Mouse (Mus musculus) intestine, embryonic 14.5 days (tissue): ENCODE results near the gene Spz1. TPM values are rescaled to one million over a fixed set of nuclear protein-coding genes. Genes with fewer than 3 reads are reported as not detected.

Experiments used
- ATAC-seq: fragments of 200-750 bp; cut with Nextera tagmentation; replicated peaks from 2 replicates; pipeline ENCODE4 v1.8.0; 2017; ENCODE audit warnings: low read depth, moderate number of reproducible peaks, moderate TSS enrichment, moderate library complexity; ENCODE audit not compliant: low FRiP score, low TSS enrichment
- DNase-seq: peaks from one replicate; pipeline ENCODE4 v3.0.0-alpha.2; 2018; ENCODE audit warnings: low spot score
- H3K27ac ChIP-seq: fragments of 300-500 bp; sonication (generic); 2 replicates; pipeline ENCODE4 v1.5.1; 2014; ENCODE audit warnings: low read depth, mild to moderate bottlenecking, control low read depth
- H3K27me3 ChIP-seq: fragments of 300-500 bp; sonication (generic); replicated peaks from 2 replicates; pipeline ENCODE4 v1.6.1; 2014; ENCODE audit warnings: low read length, control low read depth; ENCODE audit not compliant: control insufficient read depth, insufficient read depth
- H3K36me3 ChIP-seq: fragments of 300-500 bp; sonication (generic); 2 replicates; pipeline ENCODE4 v1.6.1; 2014; ENCODE audit warnings: low read length, control low read depth; ENCODE audit not compliant: control insufficient read depth, insufficient read depth
- H3K4me1 ChIP-seq: fragments of 300-500 bp; sonication (generic); replicated peaks from 2 replicates; pipeline ENCODE4 v1.6.1; 2014; ENCODE audit warnings: low read length, control low read depth, mixed read lengths; ENCODE audit not compliant: control insufficient read depth, insufficient read depth
- H3K4me2 ChIP-seq: fragments of 300-500 bp; sonication (generic); 2 replicates; pipeline ENCODE4 v1.6.1; 2014; ENCODE audit warnings: low read length
- H3K4me3 ChIP-seq: fragments of 300-500 bp; sonication (generic); 2 replicates; pipeline ENCODE4 v1.5.1; 2014; ENCODE audit warnings: low read depth, low read length, control low read depth, mixed read lengths
- H3K9ac ChIP-seq: fragments of 300-500 bp; sonication (generic); 2 replicates; pipeline ENCODE4 v1.6.1; 2014; ENCODE audit warnings: mild to moderate bottlenecking, low read length
- H3K9me3 ChIP-seq: fragments of 300-500 bp; sonication (generic); 2 replicates; pipeline ENCODE4 v1.6.1; 2016; ENCODE audit warnings: low read length, control low read depth; ENCODE audit not compliant: control insufficient read depth
- WGBS: fragments of 180-500 bp; shearing (Covaris S2); extraction: QIAGEN DNeasy Blood & Tissue Kit; methylation state at CpG from one replicate; pipeline ENCODE4 v1.1.7; 2014; 5-methylcytosine and 5-hydroxymethylcytosine counted together
- polyA plus RNA-seq: library from polyadenylated mRNA; unstranded; fragments of >200 nt; fragmentation: Nextera tagmentation; extraction: Ambion mirVana; gene quantifications from 2 replicates; pipeline ENCODE4 v1.2.1, GENCODE M21; 2014

Spz1 gene
- polyA plus RNA-seq, 1 experiment from 2014 or later = not detected

DNA sequence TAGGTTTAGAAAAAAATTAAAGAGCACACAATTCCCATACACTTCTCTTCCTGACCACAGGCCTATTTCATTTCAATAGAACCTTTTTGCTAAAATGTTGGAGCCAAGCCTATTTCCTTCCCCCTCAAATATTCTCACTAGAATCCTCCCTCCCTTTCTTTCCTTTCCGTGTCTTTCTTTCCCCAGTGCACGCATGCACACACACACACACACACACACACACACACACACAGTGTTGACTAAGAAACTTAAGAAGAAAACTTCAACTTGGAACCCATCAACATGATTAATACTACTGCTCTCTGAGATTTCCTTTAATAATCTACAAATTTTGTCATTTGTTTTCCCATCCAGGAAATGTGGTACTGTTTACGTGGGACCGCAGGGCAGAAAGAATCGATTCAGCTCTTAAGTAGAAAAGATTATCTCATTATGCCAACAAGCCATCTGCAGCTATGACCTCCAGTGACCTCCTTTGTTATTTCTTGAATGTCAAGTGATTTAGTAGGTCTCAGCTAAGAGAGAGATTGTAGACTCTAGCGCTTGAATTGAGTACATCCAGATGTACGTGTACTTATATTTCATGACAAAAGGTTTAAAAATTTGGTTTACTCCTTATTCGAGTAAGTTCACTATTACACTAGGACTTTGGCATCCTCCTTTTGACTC, 19.4 kb downstream of the Spz1 start:
- 18% methylated on average over 8 of the region's 8 CpGs for WGBS
- H3K4me3 ChIP-seq = no peak overlapping the region
- 0 out of 2 replicates have a peak, but pooled peaks cover 5% of the 10 kb centered on the region for H3K4me1 ChIP-seq
- H3K27ac ChIP-seq = 0 out of 2 replicates have a peak overlapping the region, but pooled peaks have one; percentile 16
- no peaks in the 10 kb centered on the region for H3K27me3 ChIP-seq
- H3K36me3 ChIP-seq = no peaks in the 10 kb centered on the region
- H3K4me2 ChIP-seq = no peak overlapping the region
- DNase-seq (no peak), ATAC-seq (no peak)
- H3K9ac ChIP-seq = no peak overlapping the region
- peaks cover under 1% of the 10 kb centered on the region; the same call in 1 of the 2 replicates for H3K9me3 ChIP-seq

DNA sequence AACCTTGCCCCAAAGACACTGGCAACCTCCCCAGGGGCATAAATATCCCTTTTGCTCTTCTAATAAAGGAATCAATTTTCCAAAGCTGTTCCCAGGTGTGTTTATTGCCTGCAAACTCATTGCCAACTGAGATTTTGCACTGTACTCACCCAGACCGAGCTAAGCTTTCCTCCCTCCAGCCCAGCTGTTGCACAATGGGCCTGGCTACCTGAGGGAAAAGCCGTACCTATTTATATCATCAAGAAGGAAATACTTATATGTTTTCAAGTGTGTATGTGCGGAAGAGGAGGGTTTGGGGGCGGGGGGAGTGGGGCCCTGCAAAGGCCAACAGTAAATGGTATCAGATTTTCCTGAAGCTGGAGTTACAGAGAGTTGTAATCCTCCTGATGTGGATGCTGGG, 28.9 kb downstream of the Spz1 start:
- Histone ChIP-seq H3K4me1 (no peaks in the 10 kb centered on the region), H3K9ac (no peak overlapping the region), H3K4me2 (no peak overlapping the region), H3K36me3 (no peaks in the 10 kb centered on the region), H3K27ac (no peak overlapping the region), H3K4me3 (no peak overlapping the region), H3K27me3 (no peaks in the 10 kb centered on the region), H3K9me3 (peaks cover 18% of the 10 kb centered on the region)
- ATAC-seq (no peak), DNase-seq (no peak)
- WGBS = 75% methylated on average over 4 of the region's 4 CpGs

DNA sequence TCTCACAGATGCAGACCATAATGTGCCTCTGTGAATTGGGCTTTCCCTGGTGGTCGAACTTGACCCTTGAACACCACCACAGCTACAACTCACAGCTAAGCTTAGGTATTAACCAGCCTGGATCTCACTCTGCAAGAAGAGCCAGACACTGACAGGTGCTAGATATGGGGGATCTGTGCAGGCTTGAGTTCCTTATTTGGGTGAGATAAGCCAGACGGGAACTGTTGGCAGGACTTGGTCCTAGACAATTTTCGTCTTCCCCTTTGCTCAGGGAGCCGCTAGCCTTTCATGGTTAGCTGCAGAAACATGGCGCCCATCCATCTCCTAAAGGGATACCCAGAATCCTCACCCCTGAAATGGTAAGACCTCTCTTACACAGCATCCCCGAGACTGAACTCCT, 35.0 kb downstream of the Spz1 start:
- H3K4me3 ChIP-seq = no peak overlapping the region
- 70% methylated on average over 6 of the region's 6 CpGs for WGBS
- H3K9me3 ChIP-seq = no peaks in the 10 kb centered on the region
- H3K27me3 ChIP-seq = no peaks in the 10 kb centered on the region
- H3K4me1 ChIP-seq = no peaks in the 10 kb centered on the region
- H3K4me2 ChIP-seq = no peak overlapping the region
- DNase-seq (no peak), ATAC-seq (no peak)
- no peak overlapping the region for H3K9ac ChIP-seq
- no peaks in the 10 kb centered on the region for H3K36me3 ChIP-seq
- no peak overlapping the region for H3K27ac ChIP-seq

DNA sequence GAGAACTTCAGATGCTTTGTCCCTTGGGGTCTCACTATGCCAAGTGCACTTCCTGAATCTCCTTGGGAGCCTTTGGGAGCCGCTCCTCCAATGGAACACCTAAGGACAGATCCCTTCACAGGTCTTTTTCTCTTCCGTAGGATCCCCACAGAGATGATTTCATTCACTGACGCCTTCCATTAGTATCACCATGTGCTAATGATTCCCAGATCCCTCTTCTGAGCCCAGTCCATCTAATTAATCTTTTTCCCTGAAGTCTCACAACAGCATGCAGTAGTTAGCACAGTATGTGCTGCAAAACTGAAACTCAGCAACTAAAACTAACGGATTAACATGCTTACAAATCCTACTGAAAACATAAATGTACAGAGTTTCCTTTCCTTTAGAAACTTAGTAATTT, 36.8 kb downstream of the Spz1 start:
- H3K9me3 ChIP-seq = no peaks in the 10 kb centered on the region
- no peak overlapping the region for H3K4me3 ChIP-seq
- H3K27me3 ChIP-seq = no peaks in the 10 kb centered on the region
- no peak for ATAC-seq
- WGBS = 60% methylated on average over 4 of the region's 4 CpGs
- no peak overlapping the region for H3K27ac ChIP-seq
- no peaks in the 10 kb centered on the region for H3K36me3 ChIP-seq
- H3K9ac ChIP-seq = no peak overlapping the region
- no peaks in the 10 kb centered on the region for H3K4me1 ChIP-seq
- no peak overlapping the region for H3K4me2 ChIP-seq
- no peak for DNase-seq

DNA sequence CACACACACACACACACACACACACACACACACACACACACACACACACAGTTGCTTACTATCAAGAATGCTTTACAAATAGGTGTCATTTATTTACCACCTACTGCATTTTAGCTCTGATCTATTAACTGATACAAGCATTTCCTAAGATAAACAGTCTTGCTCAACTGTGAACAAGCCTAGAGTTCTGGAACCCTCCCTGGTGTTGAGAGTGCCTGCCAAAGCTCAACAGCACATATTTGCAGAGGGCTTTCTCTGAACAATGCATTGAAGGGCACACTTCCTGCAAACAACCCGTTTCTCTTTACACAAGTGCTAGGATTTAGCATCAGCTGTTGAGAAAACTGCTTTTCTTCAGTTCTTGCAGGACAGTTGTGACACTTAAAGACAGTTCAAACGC, 42.2 kb downstream of the Spz1 start:
- no peak overlapping the region for H3K9ac ChIP-seq
- no peak overlapping the region for H3K27ac ChIP-seq
- no peaks in the 10 kb centered on the region for H3K27me3 ChIP-seq
- no peak for DNase-seq
- 0 out of 2 replicates have a peak, but pooled peaks cover 4% of the 10 kb centered on the region for H3K4me1 ChIP-seq
- no peaks in the 10 kb centered on the region for H3K9me3 ChIP-seq
- WGBS = 43% methylated on average over 2 of the region's 2 CpGs
- no peak overlapping the region for H3K4me3 ChIP-seq
- ATAC-seq = no peak
- no peak overlapping the region for H3K4me2 ChIP-seq
- H3K36me3 ChIP-seq = no peaks in the 10 kb centered on the region

DNA sequence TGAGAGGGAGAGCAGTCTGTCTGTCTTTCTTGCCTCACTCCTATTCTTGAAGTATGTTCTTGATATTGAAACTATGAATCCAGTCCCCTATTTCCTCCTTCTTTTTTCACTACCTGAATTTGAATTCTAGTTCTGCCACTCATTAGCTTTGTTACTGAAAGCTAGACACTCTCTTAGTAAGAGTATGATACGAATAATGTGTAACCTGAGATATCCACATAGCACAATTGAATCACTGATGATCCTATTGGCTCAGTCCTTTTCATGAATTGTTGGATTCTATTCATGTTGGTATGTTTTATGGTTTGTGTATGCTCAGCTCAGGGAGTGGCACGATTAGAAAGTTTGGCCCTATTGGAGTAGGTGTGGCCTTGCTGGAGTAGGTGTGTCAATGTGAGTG, 43.8 kb downstream of the Spz1 start:
- no peak for DNase-seq
- no peak for ATAC-seq
- no peak overlapping the region for H3K9ac ChIP-seq
- 59% methylated on average over 2 of the region's 2 CpGs for WGBS
- H3K27ac ChIP-seq = no peak overlapping the region
- no peaks in the 10 kb centered on the region for H3K27me3 ChIP-seq
- no peak overlapping the region for H3K4me3 ChIP-seq
- H3K4me2 ChIP-seq = 0 out of 2 replicates have a peak overlapping the region, but pooled peaks have one; percentile 1
- H3K9me3 ChIP-seq = no peaks in the 10 kb centered on the region
- H3K4me1 ChIP-seq = 0 out of 2 replicates have a peak, but pooled peaks cover 4% of the 10 kb centered on the region
- H3K36me3 ChIP-seq = no peaks in the 10 kb centered on the region

DNA sequence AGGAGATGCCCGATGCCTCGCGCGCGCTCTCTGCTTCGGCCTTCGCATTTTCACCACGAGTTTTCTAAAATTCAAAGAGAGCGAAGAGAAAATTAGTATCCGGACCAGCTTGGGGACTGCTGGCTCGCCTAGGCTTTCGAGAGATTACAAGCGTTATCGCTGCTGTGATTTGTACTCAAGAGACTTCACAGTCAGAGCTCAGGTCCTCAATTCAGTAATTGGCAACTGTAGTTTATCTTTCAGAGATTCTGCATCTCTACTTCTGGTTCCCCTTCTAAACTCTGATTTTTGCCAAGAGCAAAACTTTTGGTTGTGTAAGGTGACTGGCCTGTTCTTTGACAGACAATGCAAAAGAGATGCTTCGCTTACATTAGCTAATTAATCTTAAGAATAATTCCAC, 44.7 kb downstream of the Spz1 start:
- Histone ChIP-seq H3K9me3 (no peaks in the 10 kb centered on the region), H3K9ac (peak overlapping the region; percentile 85), H3K36me3 (no peaks in the 10 kb centered on the region), H3K4me1 (0 out of 2 replicates have a peak, but pooled peaks cover 4% of the 10 kb centered on the region), H3K27ac (peak overlapping the region; percentile 92), H3K4me2 (peak overlapping the region; percentile 76), H3K27me3 (no peaks in the 10 kb centered on the region), H3K4me3 (peak overlapping the region; percentile 72)
- 4% methylated on average over 15 of the region's 15 CpGs for WGBS
- ATAC-seq = 0 out of 2 replicates have a peak, but pooled peaks have one; percentile 0
- no peak for DNase-seq

DNA sequence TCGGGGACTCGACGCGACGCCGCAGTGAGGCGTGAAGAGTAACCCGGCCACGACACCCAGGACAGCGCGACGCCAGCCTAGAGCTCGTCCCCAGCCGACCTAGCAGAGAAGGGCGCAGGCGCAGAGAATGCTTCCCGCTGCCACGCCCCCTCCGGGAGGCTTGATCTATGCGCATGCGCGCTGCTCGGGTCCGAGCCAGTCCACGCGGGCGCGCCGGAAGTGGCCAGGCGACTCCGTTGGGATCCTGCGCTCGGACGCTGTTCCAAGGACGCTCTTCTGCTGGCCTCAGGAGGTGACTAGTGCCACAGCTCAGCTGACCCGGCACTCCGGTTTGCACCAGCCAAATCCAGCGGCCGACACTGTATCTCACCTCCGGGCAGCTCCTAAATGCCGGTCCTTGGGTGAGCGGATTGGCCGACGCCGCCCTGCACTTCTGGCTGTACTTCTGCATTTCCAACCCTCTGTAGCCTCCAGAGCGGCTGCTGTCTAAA, 45.2 kb downstream of the Spz1 start, which contains the start of gene Zfyve16:
Zfyve16 (minus strand) TSS at position 148 of the 491 bp plus-strand sequence.
- H3K27ac ChIP-seq = peak within 1 kb of the TSS; percentile 92
- peak; percentile 99 for DNase-seq
- H3K4me3 ChIP-seq = peak within 1 kb of the TSS; percentile 72
- H3K27me3 ChIP-seq = no peaks in the 10 kb centered on the region
- no peaks in the 10 kb centered on the region for H3K9me3 ChIP-seq
- WGBS = under 1% methylated on average over 46 of the region's 46 CpGs
- peak; percentile 97 for ATAC-seq
- H3K4me2 ChIP-seq = peak within 1 kb of the TSS; percentile 76
- H3K9ac ChIP-seq = peak within 1 kb of the TSS; percentile 85
- H3K36me3 ChIP-seq = no peaks in the 10 kb centered on the region
- 0 out of 2 replicates have a peak, but pooled peaks cover 4% of the 10 kb centered on the region for H3K4me1 ChIP-seq
